Mouse (Mus musculus) splenic B cell, adult 2 months (primary cell): ENCODE results near the gene Fezf2.

Experiments used
- DNase-seq: peaks from one replicate; pipeline ENCODE4 v3.0.0-alpha.2; 2011; ENCODE audit warnings: low read depth, low spot score
- H3K27me3 ChIP-seq: 2 replicates; pipeline ENCODE4 v1.6.1; 2012; ENCODE audit warnings: mild to moderate bottlenecking, low read length, moderate library complexity, mixed read lengths; ENCODE audit not compliant: control insufficient read depth, poor library complexity, insufficient read depth, severe bottlenecking
- H3K36me3 ChIP-seq: 2 replicates; pipeline ENCODE4 v1.6.1; 2012; ENCODE audit warnings: mild to moderate bottlenecking, low read length, moderate library complexity, mixed read lengths; ENCODE audit not compliant: control insufficient read depth, poor library complexity, insufficient read depth, severe bottlenecking

The Fezf2 gene

DNA sequence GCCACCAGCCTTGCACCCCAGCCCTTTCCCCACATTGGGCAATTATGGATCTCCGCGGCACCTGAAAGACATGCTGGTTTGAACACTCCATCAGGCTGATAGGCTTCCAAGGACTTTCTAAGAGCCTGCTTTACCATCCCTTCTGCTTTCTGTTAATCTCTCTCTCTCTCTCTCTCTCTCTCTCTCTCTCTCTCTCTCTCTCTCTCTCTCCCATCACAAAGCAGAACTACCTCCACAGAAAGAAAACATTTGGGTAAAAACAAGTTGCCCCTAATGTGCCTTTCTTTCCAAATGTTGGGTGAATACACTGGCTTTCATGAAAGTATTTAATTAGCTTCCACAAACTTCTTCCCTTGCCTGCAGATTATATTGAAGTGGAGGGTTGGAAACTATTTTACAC is at the start of gene Fezf2:
Gene Fezf2 (minus strand): TSS at position 101 of the 400 bp plus-strand sequence.
- H3K27me3 ChIP-seq = no peaks in the 10 kb centered on the region
- no peaks in the 10 kb centered on the region for H3K36me3 ChIP-seq
- no peak for DNase-seq

DNA sequence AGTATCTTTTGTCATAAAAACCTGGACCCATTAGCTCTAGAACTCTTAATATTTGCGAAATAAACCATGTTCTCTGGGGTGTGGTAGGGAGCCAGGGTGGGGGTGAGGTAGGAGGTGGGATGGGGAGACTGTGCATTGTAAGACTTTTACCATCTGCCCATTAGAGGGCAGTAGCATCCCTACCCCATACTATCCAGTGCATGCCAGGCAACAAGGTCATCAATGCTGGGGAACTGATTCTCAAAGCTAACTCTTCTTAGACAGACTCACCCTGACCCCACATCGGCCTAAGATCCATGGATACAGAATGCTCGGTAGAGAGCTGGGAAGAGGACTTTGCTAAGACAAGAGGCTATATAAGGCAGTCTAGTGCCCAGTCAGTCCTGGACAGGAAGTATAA is 49.6 kb upstream of the Fezf2 start:
- no peak for DNase-seq
- Histone ChIP-seq H3K27me3 (no peaks in the 10 kb centered on the region), H3K36me3 (no peaks in the 10 kb centered on the region)

- no peaks in the 10 kb centered on the region for H3K27me3 ChIP-seq
- no peaks in the 10 kb centered on the region for H3K36me3 ChIP-seq
- DNase-seq = no peak
Observed at GRCm38 (mm10) chr14:12394318-12394717, 46.3 kb upstream of the Fezf2 start.

- H3K27me3 ChIP-seq = no peaks in the 10 kb centered on the region
- H3K36me3 ChIP-seq = no peaks in the 10 kb centered on the region
- DNase-seq = no peak
Observed at GRCm38 (mm10) chr14:12393271-12393861, 45.4 kb upstream of the Fezf2 start.

DNA sequence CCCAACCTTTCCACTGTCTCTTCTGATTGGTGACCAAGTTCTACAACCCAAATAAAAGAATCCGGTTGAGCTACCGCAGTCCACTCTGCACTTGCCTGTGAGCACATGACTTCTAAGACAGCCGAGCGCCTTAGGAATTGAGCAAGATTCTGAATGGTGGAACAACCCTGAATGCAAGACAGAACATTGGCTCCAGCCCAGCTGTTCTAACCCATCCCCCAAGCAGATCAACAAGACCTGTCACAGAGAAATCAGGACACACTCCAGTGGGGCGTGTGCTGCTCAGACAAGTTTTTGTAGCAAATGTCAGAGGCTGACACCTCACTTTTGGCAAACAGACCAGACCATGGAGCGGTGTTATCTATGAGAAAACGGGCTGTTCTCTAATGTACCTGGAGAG is 43.2 kb upstream of the Fezf2 start:
- no peak for DNase-seq
- Histone ChIP-seq H3K36me3 (no peaks in the 10 kb centered on the region), H3K27me3 (no peaks in the 10 kb centered on the region)

GRCm38 (mm10) chr14:12388806-12389436 is 40.9 kb upstream of the Fezf2 start:
- no peak for DNase-seq
- H3K36me3 ChIP-seq = no peaks in the 10 kb centered on the region

GRCm38 (mm10) chr14:12388192-12388795 is 40.3 kb upstream of the Fezf2 start:
- no peaks in the 10 kb centered on the region for H3K36me3 ChIP-seq
- no peaks in the 10 kb centered on the region for H3K27me3 ChIP-seq
- no peak for DNase-seq

More at GRCm38 (mm10) chr14:12388806-12389436, 40.9 kb upstream of the Fezf2 start:
- no peaks in the 10 kb centered on the region for H3K27me3 ChIP-seq

DNA sequence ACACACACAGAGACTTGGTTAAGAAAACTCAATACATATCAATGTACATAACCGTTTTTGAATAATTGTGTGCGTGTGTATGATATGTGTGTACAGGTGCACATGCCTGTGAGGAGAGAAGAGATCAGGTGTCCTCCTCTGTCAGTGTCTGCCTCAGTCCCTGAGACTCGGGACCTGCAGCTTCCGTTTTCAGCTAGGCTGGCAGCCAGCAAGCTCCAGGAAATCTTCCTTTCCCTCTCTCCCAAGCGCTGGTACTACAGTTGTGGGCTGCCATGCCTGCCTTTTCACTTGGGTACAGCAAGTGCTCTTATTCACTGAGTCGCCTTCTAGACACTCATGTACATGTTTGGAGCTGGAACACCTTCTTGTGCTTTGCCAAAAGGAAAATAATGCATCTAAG is 39.2 kb upstream of the Fezf2 start:
- DNase-seq = no peak
- H3K27me3 ChIP-seq = no peaks in the 10 kb centered on the region
- no peaks in the 10 kb centered on the region for H3K36me3 ChIP-seq

DNA sequence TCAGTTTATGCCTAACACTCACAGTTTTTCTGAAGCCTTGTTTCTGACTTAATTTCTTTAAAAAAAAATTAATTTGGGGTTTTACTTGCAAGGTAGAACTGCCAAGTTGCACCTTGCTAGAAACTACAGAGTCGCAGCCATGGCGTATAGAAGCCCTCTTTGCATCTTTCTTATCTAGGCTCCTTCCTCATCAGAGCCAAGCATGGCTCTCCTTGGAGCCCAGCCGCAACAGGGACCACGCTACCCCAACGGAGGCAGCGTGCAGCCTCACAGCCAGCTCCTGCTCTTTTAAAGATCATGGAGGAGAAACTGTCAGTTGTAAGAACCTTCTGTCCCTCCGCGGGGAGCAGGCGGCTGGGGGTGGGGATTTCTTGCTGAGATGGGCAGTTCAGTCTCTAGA is 29.9 kb upstream of the Fezf2 start:
- Histone ChIP-seq H3K27me3 (no peaks in the 10 kb centered on the region), H3K36me3 (no peaks in the 10 kb centered on the region)
- no peak for DNase-seq

DNA sequence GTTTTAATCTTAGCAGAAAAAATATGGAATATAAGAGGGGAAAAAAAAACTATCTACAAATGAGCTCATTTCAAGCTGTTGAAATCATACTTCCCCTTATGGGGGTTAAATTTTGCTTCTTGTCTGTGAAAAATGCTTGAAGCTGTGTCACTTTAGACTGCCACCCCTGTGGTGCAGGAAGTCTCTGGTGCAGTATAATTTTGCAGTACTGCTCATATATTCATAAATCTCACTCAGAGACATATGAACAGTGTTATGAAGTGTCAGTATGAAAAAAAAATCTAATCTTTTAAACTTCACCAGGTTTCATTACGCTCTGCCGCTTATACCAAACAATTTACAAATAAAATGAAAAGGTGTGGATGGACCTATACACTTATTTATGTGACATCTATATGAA is 29.3 kb upstream of the Fezf2 start:
- Histone ChIP-seq H3K36me3 (no peaks in the 10 kb centered on the region), H3K27me3 (no peaks in the 10 kb centered on the region)
- no peak for DNase-seq

DNA sequence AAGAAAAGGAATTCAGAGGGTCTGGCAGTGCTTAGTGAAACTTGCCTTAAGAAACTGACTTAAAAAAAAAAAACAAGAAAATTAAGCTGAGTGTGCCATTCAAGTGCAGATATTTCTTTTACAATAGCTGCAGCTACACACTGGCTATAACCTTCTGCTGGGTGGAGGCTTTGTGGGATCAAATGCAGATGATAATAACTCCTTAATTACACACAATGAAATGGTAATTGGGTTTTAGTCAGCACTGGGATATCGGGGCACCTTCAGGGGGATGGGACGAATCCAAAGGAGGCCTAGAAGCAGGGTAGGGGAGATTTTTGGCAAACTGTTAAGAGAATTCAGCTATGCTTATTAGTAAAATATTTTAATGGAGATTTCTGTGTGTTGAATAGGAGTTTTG is 27.5 kb upstream of the Fezf2 start:
- Histone ChIP-seq H3K27me3 (no peaks in the 10 kb centered on the region), H3K36me3 (no peaks in the 10 kb centered on the region)
- DNase-seq = no peak

DNA sequence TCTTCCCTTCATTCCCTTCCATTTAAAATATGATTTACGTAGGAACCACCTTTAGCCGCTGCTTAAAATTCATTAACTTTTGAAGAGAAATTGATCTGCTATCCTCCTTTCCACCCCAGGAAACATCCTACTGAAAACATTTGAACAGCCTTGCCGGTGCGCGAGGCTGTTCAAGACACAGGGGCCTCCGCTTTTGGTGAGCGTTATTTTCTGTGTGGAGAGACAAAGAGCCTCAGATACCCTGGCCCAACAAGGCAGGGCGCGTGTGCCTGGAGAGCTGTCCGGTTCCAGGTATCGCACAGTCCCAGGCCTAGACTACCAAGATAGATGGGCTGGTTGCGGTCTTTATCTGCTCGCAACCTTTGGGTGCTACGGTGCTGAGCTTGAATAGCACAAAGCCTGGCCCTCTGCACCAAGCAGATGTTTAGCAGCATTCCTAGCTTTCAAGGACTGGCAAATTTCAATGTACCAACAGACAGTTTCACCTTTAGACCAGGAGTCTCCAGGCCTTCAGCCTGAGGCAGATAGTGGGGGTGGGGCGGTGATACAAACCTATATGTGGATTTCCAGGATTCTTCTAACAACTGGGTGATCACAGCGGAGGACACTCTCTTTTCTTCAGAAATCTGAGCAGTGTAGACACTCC is 2.4 kb upstream of the Fezf2 start:
- Histone ChIP-seq H3K36me3 (no peaks in the 10 kb centered on the region), H3K27me3 (no peaks in the 10 kb centered on the region)
- DNase-seq = no peak

DNA sequence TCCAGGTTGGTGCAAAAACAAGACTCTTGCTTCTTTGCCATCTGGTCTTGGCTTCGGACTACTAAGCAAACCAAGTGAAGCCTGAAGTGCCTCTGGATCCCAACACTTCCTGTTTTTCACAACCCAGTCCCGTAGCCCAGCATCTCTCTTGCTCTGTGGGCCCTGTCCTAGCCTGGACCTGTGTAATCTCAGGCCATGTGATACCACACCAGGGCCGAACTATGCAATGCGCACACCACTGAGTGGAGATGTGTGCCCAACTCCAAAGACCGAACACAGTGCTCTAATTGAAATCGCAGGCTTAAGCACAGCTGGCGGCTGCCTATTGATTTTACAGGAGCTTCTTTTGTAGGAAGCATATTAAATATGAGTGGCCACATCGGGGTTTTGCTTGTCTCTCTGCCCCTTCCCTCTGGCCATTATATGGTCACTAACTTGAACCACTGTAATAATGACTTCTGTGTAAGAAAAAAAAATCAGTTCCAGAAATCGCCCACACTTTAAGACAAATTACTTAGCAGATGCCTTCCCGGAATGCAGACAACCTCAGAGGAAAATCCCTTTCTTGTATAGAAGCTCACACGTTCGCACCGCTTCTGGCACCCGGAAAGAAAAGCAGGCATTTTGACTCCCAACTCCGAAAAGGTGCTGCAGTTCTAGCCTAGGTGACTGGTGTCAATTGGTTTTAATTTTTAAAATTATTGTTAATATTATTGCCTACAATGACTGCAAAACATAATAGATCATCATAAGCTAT is 1.5 kb upstream of the Fezf2 start:
- H3K36me3 ChIP-seq = no peaks in the 10 kb centered on the region
- no peak for DNase-seq
- no peaks in the 10 kb centered on the region for H3K27me3 ChIP-seq

DNA sequence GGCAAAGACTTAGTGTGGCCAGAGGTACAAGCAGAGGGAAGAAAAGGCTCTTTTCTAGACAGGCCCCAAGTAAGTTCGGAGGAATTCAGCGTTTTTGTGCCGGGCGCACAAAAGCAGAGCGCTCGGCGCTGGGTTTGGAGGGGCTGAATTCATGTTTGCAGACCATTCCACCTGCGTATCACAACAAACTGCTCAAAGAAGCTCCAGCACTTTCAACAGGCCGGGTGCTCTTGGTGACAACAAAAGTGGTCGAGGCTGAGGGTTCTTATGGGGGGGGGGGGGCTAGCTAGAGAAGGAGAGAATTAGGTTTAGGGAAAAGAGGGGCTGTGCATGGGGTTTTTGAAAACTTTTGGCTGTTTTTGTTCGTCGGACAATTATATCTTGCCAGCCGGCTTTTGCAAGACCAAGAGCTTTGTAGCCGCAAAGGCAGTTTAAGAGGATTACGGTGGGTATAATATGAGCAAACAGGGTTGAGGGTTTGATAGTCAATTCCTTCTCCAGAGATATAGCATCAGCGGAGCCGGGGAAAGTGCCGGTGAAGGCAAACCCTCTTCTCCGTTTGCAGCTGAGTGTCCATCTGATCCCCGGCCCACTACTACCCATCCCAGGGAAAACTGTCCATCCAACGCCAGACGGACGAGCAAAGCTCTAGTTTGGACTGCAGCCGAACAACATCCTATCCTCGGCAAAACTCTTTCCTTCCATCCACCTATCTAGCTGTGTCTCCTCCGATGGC is 956 bp downstream of the Fezf2 start:
- no peaks in the 10 kb centered on the region for H3K36me3 ChIP-seq
- no peak for DNase-seq
- no peaks in the 10 kb centered on the region for H3K27me3 ChIP-seq
